Mouse (Mus musculus) layer of hippocampus, postnatal 10 days (tissue): ENCODE measurements at regions not wholly inside any gene's neighbourhood (a gene's known extent, or its start where the extent isn't known, plus 50 kb on each side); places are given as distances from the start of the nearest gene placed in this dataset.

Experiments used
- DNase-seq, 2 experiments: peaks; one replicate each; pipeline ENCODE4 v3.0.0; 2021; ENCODE audit warnings: low spot score in 2 of 2

DNA sequence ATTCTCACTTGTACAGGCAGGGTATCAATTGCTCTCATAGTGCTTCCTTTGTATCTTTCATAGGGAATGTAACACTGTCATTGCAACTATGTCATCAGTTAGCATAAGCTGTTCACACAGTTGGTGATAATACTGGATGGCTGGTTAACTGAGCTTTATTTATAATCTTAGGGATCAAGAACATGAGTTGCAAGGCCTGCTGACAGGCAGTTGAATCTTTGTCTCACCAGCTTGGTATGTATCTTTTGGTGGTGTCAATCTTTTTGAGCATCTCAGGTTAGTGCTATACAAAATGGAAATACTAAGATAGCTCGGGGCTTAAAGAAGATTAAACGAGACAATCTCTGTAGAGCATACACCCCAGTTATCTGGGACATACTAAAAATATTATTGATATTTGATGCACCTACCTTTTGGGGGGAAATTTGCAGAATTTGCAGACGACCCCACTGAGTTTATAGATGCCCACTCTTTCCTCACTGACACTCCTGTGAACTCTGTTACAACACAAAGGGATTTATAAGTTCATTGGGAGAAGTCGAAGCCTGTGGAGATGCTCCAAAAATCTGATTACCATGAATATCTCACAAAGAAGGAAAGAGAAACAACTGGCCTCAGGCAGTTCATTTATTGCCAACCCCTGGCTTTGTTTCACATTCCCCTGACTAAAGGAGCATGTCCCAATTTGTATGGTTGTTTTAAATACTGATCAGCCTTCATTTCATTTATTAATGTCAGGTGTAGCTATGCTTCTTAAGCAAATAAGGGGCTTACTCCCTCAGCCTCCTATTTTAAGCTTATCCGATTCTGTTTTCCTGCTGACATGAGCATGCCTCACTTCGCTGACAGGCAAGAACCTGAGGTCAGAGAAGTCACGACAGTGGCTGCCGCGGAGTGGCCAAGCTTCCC is 193.5 kb downstream of the Fndc1 start:
- DNase-seq = no peak

DNA sequence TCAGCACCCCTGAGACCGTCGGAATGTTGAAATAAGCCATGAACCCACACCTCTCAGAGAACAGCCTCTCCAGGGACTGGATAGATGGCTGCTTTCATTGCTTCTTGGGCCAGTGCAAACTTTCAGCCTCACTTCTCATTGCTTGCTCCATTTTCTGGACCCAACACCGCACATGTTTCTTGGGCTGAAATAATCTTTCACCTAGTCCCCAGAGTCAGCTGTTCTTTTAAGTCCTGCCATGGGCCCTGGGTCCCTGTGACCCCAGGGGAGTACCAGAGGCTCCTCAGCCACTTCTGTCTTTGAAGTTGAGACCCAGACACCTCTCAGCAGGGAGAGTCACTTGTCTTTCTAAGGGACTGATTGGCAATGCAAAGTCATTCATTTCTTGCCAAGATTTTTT is 201.4 kb downstream of the Fndc1 start:
- no peak for DNase-seq

DNA sequence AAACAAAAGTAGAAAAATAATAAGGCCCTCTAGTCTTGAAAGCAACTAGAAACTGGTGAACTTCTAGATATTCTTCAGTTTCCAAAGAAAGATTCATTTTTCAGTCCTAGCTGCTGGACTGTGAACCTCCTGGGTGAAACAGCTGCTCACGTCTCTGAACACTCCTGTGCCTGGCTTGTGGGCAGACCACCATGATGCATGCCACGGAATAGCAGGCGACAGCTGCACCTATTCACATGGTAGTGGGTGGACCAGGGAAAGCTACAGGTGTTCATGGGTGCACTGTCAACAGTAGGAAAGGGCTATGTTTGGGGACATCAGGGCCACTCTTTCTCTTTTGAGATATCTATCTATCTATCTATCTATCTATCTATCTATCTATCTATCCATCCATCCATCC is 203.7 kb downstream of the Fndc1 start:
- no peak for DNase-seq

DNA sequence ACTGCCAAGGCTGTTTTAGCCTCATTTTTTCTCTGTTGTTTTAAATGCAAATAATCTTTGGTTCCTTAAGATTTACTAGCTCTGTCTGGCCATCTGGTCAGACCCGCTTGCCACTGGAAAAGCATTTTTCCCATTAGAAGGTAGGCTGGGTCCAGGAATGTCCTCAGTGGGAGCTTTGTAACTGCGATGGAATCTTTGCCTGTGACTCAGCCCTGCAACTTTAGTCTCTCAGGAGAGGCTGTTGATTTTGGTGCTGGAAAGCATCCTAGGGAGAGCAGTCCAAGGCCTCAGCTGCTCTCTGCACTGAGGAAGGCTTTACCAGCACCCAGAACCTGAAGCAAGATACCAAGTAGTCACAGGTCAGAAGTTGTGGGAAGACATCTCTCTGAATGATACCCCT is 205.8 kb downstream of the Fndc1 start:
- no peak for DNase-seq

DNA sequence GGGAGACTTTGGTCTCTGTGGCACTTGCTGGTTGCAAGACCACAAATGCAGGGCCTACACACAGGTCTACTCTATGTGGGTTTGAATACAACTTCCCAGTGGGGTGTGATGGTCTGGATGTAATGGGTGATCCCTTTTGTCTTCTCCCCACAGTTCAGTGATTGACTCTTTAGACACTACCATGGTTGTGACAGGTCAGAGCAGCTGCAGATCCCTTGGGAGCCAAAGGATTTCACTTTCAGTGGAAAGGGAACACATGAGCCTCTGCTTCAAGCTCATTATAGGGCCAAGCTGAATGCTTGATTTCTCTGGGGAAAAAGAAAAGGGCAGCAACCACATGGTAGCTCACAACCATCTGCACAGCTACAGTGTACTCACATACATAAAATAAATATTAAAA is 206.9 kb downstream of the Fndc1 start:
- DNase-seq = no peak

DNA sequence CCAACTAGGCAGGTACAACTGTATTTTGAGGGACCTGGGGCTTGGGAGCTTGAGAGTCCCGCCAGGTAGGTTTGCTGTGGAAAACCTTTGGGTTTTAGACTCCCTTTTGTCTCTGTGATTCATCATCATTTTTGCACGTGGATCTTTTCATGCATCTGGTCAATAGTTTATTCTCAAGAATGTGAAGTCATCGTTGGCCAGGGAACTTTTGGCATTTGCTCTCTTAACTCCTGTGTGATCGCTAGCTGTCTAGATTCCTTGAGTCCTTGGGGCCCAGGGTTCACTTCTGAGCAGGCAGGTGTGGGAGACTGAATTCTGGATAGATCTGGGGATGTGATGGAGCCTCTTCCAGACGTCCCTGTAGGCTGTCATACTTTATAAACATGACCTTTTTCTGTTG is 207.5 kb downstream of the Fndc1 start:
- no peak for DNase-seq

DNA sequence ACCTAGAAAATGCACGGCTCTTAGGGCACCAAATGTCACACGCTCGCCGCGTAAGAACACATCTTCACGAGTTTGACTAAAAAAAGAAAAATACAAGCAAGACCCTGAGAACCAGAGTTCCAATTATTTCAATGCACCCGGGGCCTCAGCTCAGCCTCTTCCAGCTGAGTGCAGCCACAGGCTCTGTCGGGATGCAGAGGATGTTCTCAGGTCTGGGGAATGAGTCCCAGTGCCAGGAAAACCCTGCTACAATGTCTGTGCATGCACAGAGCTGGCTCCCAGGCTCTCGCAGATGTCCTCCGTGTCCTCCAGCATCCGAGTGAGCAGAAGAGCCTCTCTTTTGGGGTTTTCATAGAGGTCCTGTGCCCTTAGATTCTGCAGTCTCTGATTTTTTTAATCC is 219.1 kb downstream of the Fndc1 start:
- DNase-seq = no peak

DNA sequence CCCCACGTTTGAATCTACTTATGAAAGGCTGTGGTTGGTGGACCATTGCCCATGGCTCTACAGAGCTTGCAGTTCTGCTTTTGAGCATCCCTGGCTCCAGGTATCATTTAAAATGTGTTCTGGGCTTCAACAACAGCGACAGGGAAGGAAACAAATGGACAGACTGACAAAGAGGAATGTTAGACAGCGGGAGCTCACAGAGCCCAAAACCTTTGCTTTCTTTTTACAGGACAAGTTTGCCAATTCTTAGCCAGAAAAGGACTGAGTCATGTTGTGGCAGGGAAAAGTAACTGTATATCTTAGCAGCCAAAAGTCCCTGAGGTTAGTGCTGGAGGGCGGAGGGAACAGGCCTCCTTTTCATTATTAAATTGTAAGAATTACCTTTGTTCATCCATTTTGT is 219.7 kb downstream of the Fndc1 start:
- no peak for DNase-seq

DNA sequence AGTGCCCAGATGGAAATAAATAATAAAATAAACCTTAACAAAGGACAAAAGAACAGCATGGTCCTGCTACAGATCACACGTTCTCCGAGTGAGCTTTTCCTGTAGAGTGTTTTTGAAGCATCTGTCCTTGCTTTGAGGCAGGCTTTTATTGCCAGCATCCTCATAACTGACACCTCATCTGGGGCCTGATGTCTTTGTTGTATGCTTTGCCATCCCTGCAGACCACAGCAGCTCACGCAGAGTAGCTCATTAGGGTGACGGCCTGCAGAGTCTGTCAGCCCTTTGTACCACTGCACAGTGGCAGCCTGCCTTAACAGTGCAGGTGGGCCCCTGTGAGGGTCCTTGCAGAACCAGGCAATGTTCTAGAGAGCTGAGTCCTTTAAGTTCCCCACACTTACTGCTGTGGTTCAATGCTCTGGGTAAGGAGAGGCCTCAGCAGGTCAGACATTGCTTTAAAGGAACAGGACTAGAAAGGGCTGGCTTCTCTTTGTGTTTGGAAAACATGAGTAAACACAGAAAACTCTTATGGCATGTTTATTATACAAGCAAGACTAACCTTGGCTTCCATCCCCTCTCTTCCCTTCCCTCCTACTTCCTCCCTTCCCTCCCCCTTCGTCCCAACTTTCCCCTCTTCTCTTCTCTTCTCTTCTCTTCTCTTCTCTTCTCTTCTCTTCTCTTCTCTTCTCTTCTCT is 219.7 kb upstream of the Unc93a2 start:
- peak in 1 of 2 experiments; percentile 9 for DNase-seq

DNA sequence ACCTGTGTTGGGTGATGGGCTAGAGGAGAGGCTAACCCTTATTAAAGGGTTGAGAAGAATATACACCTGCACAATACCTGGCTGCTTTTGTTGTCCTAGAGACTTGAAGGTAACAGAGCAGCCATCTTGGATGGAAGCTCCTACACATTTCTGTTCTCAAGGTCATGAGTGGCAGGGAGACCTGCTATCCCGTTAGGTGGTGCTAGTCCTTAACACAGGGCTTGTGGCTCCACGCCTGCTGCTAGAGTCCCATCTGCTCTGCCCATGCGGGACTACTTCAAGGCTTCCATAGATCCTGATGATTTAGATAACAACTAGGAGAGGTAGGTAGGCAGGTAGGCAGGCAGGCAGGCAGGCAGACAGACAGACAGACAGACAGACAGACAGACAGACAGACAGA is 218.8 kb upstream of the Unc93a2 start:
- DNase-seq = no peak

DNA sequence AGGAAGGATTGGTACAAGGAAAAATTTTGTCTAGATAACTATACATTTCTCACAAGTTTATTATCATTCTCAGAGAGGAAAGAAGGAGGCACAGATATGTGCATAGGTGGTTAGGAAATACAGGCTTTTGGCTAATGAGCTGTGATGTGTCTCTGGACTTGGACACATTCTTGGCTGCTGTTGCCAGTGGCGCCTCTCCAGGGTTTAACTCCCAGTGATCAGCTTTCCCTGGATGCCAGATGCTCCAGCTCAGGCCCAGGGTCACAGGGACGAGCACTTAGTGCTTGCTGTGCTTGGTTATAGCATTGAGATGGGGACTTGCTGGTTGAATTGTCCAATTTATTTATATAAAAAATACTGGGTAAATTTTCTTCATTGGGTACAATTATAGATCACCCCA is 215.3 kb upstream of the Unc93a2 start:
- no peak for DNase-seq

DNA sequence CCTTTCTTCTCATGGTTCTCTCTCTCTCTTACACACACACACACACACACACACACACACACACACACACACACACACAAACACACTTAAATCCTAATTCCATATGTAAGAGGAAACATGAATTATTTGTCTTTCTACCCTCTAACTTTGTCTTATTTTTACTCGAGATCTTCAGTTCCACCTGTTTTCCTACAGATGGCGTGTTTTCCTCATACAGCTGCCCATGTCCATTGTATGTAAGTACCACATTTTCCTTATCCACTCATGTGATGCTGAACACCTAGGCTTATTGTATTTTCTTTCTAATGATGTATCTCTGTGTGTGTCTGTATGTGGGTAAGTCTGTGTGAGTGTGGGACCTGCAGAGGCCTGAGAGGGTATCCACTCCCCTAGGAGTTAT is 212.2 kb upstream of the Unc93a2 start:
- no peak for DNase-seq

DNA sequence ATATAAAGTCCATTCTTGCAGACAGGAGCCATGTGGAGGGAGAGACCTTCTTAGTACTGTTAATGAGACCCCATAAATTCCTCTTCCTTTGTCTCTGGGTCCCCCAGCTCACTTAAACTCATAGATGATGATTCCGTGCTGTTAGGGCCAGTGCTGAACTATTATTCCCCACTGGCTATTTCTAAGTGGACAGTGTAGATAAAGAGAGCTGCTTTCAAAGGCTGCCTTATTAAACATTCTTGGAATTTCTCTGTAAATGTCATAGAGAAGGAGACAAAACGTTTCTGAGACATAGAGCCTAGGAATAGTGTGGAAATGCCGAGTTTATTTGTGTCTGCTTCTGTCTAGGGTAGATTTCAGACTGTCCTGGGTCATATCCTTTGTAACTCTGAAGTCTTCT is 209.5 kb upstream of the Unc93a2 start:
- no peak for DNase-seq

DNA sequence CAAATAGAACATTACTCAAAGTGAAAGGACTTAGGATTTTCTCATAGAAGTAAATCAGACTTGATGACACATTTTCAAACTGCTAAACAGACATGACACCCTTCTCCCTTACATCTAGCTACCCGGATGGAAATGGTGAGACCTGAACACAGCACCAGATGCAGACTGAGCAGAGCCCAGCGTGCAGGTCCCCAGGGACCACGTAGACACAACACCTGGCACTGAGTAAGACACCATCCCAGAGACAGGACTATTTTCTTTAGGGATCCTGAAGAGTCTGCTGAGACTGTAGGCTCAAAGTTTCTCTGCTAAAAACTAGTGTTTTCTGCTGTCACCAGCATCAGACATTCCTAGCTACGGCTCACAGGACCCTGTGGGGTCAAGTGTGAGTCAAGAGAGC is 207.2 kb upstream of the Unc93a2 start:
- no peak for DNase-seq

DNA sequence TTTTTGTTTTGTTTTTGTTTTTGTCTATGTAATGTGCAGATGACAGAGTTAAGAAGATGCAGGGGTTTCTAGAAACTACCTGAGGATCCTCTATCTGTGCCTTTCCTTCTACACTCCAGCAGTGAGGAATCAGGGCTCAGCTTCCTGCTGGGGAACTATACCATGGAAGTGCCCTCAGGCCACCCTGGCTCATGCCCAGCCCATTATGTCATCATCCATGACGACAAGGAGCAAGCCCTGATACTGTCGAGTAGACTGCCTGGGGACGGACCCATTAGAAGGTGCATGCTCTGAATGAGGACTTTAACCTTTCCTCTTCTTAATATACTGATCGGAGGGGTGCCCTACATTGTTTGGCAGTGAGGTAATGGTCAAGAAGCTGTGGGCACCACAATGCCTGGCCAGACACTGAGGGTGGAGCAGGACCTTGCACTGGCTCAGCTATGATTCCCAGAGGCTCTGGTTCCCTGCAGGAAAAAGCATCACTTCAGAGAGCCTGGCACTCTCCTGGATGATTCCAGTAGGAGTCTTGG is 197.7 kb upstream of the Unc93a2 start:
- DNase-seq = no peak

DNA sequence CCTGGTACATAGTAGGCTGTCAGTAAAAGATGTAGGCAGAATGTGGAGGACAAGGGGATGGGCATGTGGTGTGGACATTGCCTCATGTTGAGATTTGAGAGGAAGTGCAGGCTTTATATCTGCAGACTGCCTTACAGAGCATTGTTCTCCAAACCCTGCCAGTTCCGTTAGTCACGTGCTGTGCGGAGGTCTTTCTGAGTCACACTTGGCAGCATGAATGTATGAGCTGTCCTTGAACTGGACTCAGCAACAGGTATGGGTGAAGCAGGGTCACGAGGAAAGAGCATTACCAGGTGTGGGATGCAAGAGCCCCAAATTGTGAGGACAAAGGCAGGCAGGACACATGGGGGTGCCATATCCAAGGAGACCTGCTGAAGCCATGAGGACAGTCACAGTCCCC is 193.8 kb upstream of the Unc93a2 start:
- DNase-seq = no peak

DNA sequence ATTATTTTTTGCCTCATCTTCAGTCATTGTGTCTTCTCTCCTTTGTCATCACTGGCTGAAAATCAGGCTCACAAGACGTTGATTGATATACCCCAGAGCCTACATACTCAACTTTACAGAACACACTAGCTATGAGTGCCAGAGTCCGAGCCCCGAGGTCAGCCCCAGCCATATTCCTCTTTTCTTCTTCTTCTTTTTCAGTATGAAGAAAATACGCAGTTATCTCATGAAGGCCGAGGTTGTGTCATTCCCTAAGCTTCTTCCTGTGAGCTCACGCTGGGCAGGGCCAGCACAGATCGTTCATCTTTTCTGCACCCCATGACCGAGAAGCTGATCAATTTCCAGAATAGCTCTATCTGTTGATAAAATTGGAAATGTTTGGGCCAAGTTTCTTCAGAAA is 192.7 kb upstream of the Unc93a2 start:
- no peak for DNase-seq

DNA sequence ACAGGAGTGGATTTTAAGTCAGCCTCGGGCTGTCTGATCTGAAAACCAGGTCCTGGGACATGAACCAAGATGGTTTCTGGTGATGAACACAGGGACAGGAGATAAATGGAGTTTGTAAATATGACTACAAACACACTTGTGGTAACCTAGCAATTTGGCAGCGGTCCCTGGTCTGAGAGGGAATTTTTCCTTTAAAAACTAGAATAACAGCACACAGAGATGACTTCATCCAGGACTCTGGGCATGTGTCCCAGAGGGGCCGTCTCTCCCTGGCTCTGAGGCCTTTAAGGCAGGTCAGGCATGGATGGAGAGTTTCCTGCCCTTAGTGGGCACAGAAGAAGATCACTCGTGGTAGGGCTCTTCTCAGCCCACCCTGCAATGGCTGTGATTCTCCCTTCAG is 192.0 kb upstream of the Unc93a2 start:
- DNase-seq = peak; percentile 49 to 61

DNA sequence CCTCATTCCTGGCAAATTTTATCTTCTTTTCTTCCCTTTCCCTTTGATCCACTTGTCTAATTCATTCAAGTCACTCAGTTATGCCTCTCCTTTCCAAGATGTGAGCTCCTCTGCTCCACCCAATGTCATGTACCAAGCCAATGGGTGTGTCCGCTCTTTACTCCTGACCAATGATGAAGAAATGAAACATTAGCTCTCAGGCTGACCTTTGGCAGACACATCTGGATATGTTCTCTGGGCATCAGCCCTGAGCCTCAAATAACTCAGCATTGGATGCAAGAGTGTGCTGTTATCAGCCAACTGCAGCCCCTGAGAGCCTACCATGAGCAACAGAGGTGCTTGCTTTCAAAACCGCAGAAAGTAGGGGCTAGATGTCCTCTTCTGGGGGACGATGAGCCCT is 186.2 kb upstream of the Unc93a2 start:
- no peak for DNase-seq

DNA sequence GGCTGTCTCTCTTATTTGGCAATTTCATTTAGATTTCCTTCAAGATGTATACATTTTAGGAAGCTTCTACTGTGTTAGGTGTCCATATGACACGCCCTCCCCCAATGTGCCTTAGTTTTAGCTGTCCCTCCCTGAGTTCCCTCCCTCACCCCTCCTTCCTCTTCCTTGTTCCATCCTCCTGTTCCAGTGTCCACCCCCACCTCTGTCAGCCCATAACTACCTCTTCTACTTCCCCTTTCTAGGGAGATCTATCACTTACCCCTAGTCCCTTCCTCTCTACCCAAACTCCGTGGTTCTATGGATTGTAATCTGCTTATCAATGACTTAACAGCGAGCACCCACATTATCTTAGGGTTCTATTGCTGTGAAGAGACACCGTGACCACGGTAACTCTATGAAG is 183.2 kb upstream of the Unc93a2 start:
- no peak for DNase-seq

DNA sequence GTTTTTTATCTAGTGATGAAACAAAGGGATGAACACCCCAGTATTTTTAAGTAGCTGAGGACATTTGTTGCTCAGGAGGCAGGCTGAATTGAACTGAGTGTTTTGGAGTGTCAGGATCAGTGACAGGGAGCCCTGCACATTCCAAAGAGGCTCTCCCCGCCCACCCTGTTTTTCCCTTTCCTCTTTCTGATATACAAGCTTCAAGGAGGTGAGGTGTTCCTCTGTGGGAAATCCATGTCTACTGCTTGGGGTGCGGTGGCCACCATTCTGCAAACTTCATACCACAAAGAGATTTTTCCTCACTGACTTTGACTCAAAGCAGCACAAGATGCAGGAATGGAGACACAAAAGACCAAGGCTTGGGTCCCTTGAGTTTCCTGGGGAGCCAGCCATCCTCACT is 180.5 kb upstream of the Unc93a2 start:
- no peak for DNase-seq

DNA sequence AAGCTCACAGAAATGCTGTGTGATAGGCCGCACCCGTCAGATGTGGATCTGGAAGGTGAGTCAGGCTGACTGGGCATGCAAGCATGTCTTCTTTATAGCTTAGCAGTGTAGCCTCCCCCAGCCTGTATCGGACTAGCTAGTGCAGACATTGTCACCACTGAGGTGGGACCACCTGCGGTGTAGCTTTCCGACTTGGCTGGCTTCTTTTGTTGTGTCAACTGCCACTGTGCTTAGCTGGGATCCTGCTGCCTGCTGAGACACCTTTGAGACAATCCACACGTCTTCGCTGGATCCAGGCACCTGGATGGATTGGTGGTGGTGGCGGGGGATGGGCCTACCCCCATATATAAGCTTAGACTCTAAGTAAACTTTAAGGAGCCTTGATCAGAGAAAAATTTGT is 177.7 kb upstream of the Unc93a2 start:
- DNase-seq = no peak

DNA sequence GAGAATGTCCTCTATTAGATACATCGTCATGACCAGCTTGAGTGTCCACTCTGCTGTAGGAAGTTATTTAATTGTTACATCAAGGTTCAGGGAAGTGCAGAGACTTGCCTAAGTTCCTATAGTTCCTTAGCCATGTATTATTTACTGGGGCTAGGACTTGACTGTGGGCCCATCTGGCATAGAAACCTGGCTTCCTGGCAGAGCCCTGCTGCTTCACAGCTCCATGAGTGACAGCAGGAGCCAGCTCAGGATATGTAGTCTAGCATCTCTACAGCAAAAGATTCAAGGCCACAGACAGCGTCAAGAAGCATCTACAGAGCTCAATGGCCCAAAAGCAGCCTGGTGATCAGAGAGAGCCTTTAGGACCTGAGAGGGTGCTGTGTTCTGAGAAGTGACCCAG is 163.2 kb upstream of the Unc93a2 start:
- peak in 1 of 2 experiments; percentile 27 for DNase-seq
